Mouse (Mus musculus) stomach, postnatal 0 days (tissue): ENCODE results near the gene Kel. TPM values are rescaled to one million over a fixed set of nuclear protein-coding genes. Genes with fewer than 3 reads are reported as not detected.

Experiments
- ATAC-seq: fragments of 200-750 bp; cut with Nextera tagmentation; 2 replicates; pipeline ENCODE4 v1.8.0; 2017; ENCODE audit not compliant: low FRiP score, low TSS enrichment
- DNase-seq: peaks from one replicate; pipeline ENCODE4 v3.0.0-alpha.2; 2016; ENCODE audit warnings: low spot score
- H3K27ac ChIP-seq: fragments of 300-500 bp; sonication (generic); replicated peaks from 2 replicates; pipeline ENCODE4 v1.5.1; 2014; ENCODE audit warnings: mild to moderate bottlenecking, control low read depth
- H3K27me3 ChIP-seq: fragments of 300-500 bp; sonication (generic); 2 replicates; pipeline ENCODE4 v1.6.1; 2014; ENCODE audit warnings: low read length; ENCODE audit not compliant: control insufficient read depth, insufficient read depth
- H3K36me3 ChIP-seq: fragments of 300-500 bp; sonication (generic); 2 replicates; pipeline ENCODE4 v1.6.1; 2014; ENCODE audit warnings: low read length, mixed read lengths; ENCODE audit not compliant: control insufficient read depth, insufficient read depth
- H3K4me1 ChIP-seq: fragments of 300-500 bp; sonication (generic); replicated peaks from 2 replicates; pipeline ENCODE4 v1.6.1; 2014; ENCODE audit warnings: antibody characterized with exemption; ENCODE audit not compliant: control insufficient read depth, insufficient read depth
- H3K4me2 ChIP-seq: fragments of 300-500 bp; sonication (generic); replicated peaks from 2 replicates; pipeline ENCODE4 v1.6.1; 2014; ENCODE audit warnings: low read depth, mild to moderate bottlenecking, control low read depth, moderate library complexity
- H3K4me3 ChIP-seq: fragments of 300-500 bp; sonication (generic); 2 replicates; pipeline ENCODE4 v1.5.1; 2014; ENCODE audit warnings: low read depth, low read length, control low read depth
- H3K9ac ChIP-seq: fragments of 300-500 bp; sonication (generic); 2 replicates; pipeline ENCODE4 v1.6.1; 2014; ENCODE audit warnings: mild to moderate bottlenecking, low read length, control low read depth, mixed read lengths
- H3K9me3 ChIP-seq: fragments of 300-500 bp; sonication (generic); 2 replicates; pipeline ENCODE4 v1.6.1; 2016; ENCODE audit warnings: low read length; ENCODE audit not compliant: control insufficient read depth
- CTCF ChIP-seq: IDR thresholded peaks from 2 replicates; pipeline ENCODE4 v1.5.1; 2016; ENCODE audit warnings: antibody characterized with exemption, low read depth, mild to moderate bottlenecking, moderate library complexity
- EP300 ChIP-seq: optimal IDR thresholded peaks from 2 replicates; pipeline ENCODE3; 2016; ENCODE audit warnings: antibody characterized with exemption
- WGBS: fragments of 180-500 bp; shearing (Covaris S2); extraction: QIAGEN DNeasy Blood & Tissue Kit; methylation state at CpG from one replicate; pipeline ENCODE4 v1.1.7; 2014; 5-methylcytosine and 5-hydroxymethylcytosine counted together
- polyA plus RNA-seq: library from polyadenylated mRNA; unstranded; fragments of >200 nt; fragmentation: Nextera tagmentation; extraction: Ambion mirVana; gene quantifications from 2 replicates; pipeline ENCODE4 v1.2.1, GENCODE M21; 2015

Gene Kel
- polyA plus RNA-seq, 1 experiment from 2014 or later: 0.29 TPM

GRCm38 (mm10) chr6:41685596-41685995 is 18.5 kb downstream of the Kel start:
- DNase-seq (no peak), ATAC-seq (no peak)
- no peaks in the 10 kb centered on the region for H3K9me3 ChIP-seq
- no peak overlapping the region for H3K27ac ChIP-seq
- H3K27me3 ChIP-seq: no peaks in the 10 kb centered on the region
- H3K4me1 ChIP-seq: no peaks in the 10 kb centered on the region
- H3K36me3 ChIP-seq: no peaks in the 10 kb centered on the region
- no peak overlapping the region for H3K9ac ChIP-seq
- H3K4me2 ChIP-seq: no peak overlapping the region
- no peak overlapping the region for H3K4me3 ChIP-seq
- TF ChIP-seq EP300 (no peak), CTCF (no peak)
- WGBS: 80% methylated on average over 3 of the region's 3 CpGs

DNA sequence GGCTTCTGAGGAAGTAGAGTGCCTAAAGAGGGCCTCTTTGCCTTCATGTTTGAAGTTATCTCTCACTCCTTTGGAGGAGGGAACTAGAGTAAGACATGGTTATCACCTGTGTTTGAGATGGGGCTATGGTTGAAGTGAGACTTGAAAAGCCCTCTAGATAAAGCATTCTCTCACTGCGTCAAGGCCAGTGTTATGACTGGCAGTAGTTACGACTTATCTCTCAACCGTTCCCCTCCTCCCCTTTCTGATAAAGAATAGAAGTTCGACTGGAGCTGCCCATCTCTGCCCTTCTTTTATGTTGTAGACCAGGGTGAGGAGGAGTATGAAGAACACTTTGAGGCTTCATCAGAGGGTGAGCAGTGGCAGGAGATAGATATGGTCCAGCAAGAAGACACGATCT is 19.2 kb downstream of the Kel start:
- H3K4me1 ChIP-seq: no peaks in the 10 kb centered on the region
- TF ChIP-seq EP300 (no peak), CTCF (no peak)
- 68% methylated on average over 5 of the region's 5 CpGs for WGBS
- H3K9me3 ChIP-seq: no peaks in the 10 kb centered on the region
- no peak overlapping the region for H3K27ac ChIP-seq
- no peak overlapping the region for H3K9ac ChIP-seq
- no peak overlapping the region for H3K4me2 ChIP-seq
- no peak for DNase-seq
- H3K36me3 ChIP-seq: no peaks in the 10 kb centered on the region
- no peak overlapping the region for H3K4me3 ChIP-seq
- no peaks in the 10 kb centered on the region for H3K27me3 ChIP-seq
- no peak for ATAC-seq

DNA sequence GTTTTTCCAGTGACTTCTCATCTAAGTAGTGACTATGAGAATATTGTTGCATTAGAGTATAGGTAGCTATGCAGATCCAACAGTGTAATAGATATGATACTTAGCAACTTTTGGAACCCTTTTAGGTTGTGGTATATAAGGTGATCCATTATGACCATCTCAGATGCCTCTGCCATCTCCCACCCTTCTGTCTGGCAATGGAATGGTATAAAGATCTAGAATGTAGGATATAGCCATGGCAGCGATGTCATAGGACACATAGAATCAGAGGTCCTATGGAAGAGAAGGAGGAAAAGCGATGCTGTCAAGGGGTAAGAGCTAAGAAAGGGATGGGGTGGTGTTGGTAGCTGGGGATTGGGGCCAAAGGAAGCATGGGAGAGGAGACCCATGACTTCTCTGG is 20.0 kb downstream of the Kel start, which contains the start of gene Llcfc1:
Llcfc1 (plus strand) TSS at position 301 of the 400 bp plus-strand sequence.
- Histone ChIP-seq H3K9ac (no peak within 1 kb of the TSS), H3K4me1 (no peaks in the 10 kb centered on the region), H3K36me3 (no peaks in the 10 kb centered on the region), H3K9me3 (no peaks in the 10 kb centered on the region), H3K27me3 (no peaks in the 10 kb centered on the region), H3K4me2 (no peak within 1 kb of the TSS), H3K4me3 (no peak within 1 kb of the TSS), H3K27ac (no peak within 1 kb of the TSS)
- no peak for TF ChIP-seq CTCF
- no peak for TF ChIP-seq EP300
- DNase-seq: no peak
- WGBS: 76% methylated on average over 2 of the region's 2 CpGs
- ATAC-seq: no peak

GRCm38 (mm10) chr6:41681656-41682055 is 22.5 kb downstream of the Kel start:
- no peaks in the 10 kb centered on the region for H3K9me3 ChIP-seq
- H3K4me1 ChIP-seq: no peaks in the 10 kb centered on the region
- H3K4me2 ChIP-seq: no peak overlapping the region
- no peaks in the 10 kb centered on the region for H3K36me3 ChIP-seq
- no peak overlapping the region for H3K9ac ChIP-seq
- H3K27me3 ChIP-seq: no peaks in the 10 kb centered on the region
- no peak overlapping the region for H3K4me3 ChIP-seq
- TF ChIP-seq CTCF: no peak
- TF ChIP-seq EP300: no peak
- DNase-seq (no peak), ATAC-seq (no peak)
- no peak overlapping the region for H3K27ac ChIP-seq
- 71% methylated on average over 5 of the region's 5 CpGs for WGBS

DNA sequence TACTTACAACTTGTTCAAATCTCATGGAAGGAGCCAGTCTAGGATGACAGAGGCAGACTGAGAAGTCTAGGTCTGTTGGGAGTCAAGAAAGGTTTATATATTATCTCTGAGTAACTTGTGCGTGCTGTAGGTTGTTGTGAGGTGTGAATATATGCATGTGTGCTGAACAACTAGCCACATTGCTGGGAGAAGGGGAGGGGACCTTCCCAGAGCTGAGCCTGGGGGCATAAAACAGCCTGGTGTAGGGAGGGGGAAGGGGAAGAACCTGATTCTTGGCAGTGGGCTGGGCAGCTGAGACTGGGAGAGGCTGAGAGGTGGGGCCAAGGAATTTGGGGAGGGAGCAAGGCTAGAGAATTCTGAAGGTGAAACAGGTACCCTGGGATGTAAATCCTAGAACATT is 23.5 kb downstream of the Kel start, which contains the start of gene Trpv5:
Trpv5 (minus strand) TSS at position 101 of the 400 bp plus-strand sequence.
- H3K9ac ChIP-seq: no peak within 1 kb of the TSS
- no peaks in the 10 kb centered on the region for H3K36me3 ChIP-seq
- no peak within 1 kb of the TSS for H3K27ac ChIP-seq
- H3K9me3 ChIP-seq: no peaks in the 10 kb centered on the region
- WGBS: 59% methylated on average over 1 of the region's 1 CpGs
- DNase-seq (no peak), ATAC-seq (no peak)
- no peaks in the 10 kb centered on the region for H3K4me1 ChIP-seq
- H3K4me3 ChIP-seq: no peak within 1 kb of the TSS
- TF ChIP-seq CTCF (no peak), EP300 (no peak)
- no peak within 1 kb of the TSS for H3K4me2 ChIP-seq
- no peaks in the 10 kb centered on the region for H3K27me3 ChIP-seq

- H3K9ac ChIP-seq: no peak overlapping the region
- DNase-seq (no peak), ATAC-seq (no peak)
- H3K9me3 ChIP-seq: no peaks in the 10 kb centered on the region
- H3K36me3 ChIP-seq: no peaks in the 10 kb centered on the region
- no peak overlapping the region for H3K27ac ChIP-seq
- no peak for TF ChIP-seq CTCF
- no peak for TF ChIP-seq EP300
- no peaks in the 10 kb centered on the region for H3K27me3 ChIP-seq
- H3K4me3 ChIP-seq: no peak overlapping the region
- H3K4me1 ChIP-seq: no peaks in the 10 kb centered on the region
- WGBS: 85% methylated on average over 2 of the region's 2 CpGs
- H3K4me2 ChIP-seq: no peak overlapping the region
Measured at GRCm38 (mm10) chr6:41676530-41676929, 27.6 kb downstream of the Kel start.
